Mouse (Mus musculus): ENCODE measurements around the gene Kansl1l. TPM values are rescaled to one million over a fixed set of nuclear protein-coding genes. Genes with fewer than 3 reads are reported as not detected.
A peak's percentile ranks its signal among the peaks of the same experiment; 100 is the strongest.

Kansl1l gene
- 12.5 and 15.2 TPM in 2 replicates for polyA plus RNA-seq (2015; fragmentation: Nextera tagmentation; extraction: Ambion mirVana)

- ATAC-seq (ENCODE audit: low FRiP score, low read depth): peak; percentile 89
- WGBS: under 1% methylated on average over 51 of the region's 56 CpGs
Observed at GRCm38 (mm10) chr1:66817453-66817839, at the start of gene Kansl1l. Kansl1l (minus strand) TSS chr1:66817562.

DNA sequence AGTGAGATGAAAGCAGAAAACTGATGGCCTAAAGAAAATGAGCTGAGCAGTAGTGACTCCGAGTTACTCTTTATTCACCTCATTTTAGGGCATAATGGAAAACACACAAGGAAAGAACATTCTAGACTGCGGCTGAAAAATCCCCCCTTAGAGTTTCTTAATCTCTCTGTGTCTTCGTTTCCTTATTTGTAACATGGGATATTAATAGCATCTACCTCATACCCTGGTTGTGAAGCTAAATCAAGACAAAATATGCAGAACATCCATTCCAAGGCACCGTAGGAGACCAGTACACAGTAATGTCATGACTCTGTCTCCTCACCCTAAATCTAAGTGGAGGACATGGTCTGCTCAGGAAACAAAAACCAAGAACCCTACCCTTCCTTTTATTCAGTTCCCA, 48.3 kb upstream of the Kansl1l start:
- Histone ChIP-seq H3K27ac (replicated peaks) (no peak overlapping the region), H3K4me3 (no peak overlapping the region), H3K36me3 (no peaks in the 10 kb centered on the region), H3K9me3 (no peaks in the 10 kb centered on the region), H3K9ac (no peak overlapping the region), H3K4me1 (replicated peaks) (peaks cover 12% of the 10 kb centered on the region), H3K4me2 (no peak overlapping the region), H3K27me3 (no peaks in the 10 kb centered on the region)
- 90% methylated on average over 4 of the region's 4 CpGs for WGBS
- ATAC-seq (ENCODE audit: low FRiP score, low read depth): no peak

More at GRCm38 (mm10) chr1:66817453-66817839, at the start of gene Kansl1l:
- peaks cover 23% of the 10 kb centered on the region for H3K4me1 ChIP-seq (replicated peaks)
- H3K9me3 ChIP-seq: no peaks in the 10 kb centered on the region
- H3K27ac ChIP-seq (replicated peaks): peak within 1 kb of the TSS; percentile 99
- no peaks in the 10 kb centered on the region for H3K27me3 ChIP-seq
- H3K4me2 ChIP-seq: peak within 1 kb of the TSS; percentile 70
- H3K36me3 ChIP-seq: no peaks in the 10 kb centered on the region
- peak within 1 kb of the TSS; percentile 95 for H3K9ac ChIP-seq
- H3K4me3 ChIP-seq: peak within 1 kb of the TSS; percentile 63

- peak overlapping the region; percentile 54 for H3K4me3 ChIP-seq
- no peaks in the 10 kb centered on the region for H3K36me3 ChIP-seq
- ATAC-seq (ENCODE audit: low FRiP score, low read depth): no peak
- peaks cover 12% of the 10 kb centered on the region for H3K4me1 ChIP-seq (replicated peaks)
- no peaks in the 10 kb centered on the region for H3K27me3 ChIP-seq
- H3K27ac ChIP-seq (replicated peaks): no peak overlapping the region
- WGBS: 15% methylated on average over 9 of the region's 9 CpGs
- H3K9ac ChIP-seq: no peak overlapping the region
- H3K9me3 ChIP-seq: no peaks in the 10 kb centered on the region
- H3K4me2 ChIP-seq: peak overlapping the region; percentile 62
Observed at GRCm38 (mm10) chr1:66863741-66864495, 46.6 kb upstream of the Kansl1l start.

DNA sequence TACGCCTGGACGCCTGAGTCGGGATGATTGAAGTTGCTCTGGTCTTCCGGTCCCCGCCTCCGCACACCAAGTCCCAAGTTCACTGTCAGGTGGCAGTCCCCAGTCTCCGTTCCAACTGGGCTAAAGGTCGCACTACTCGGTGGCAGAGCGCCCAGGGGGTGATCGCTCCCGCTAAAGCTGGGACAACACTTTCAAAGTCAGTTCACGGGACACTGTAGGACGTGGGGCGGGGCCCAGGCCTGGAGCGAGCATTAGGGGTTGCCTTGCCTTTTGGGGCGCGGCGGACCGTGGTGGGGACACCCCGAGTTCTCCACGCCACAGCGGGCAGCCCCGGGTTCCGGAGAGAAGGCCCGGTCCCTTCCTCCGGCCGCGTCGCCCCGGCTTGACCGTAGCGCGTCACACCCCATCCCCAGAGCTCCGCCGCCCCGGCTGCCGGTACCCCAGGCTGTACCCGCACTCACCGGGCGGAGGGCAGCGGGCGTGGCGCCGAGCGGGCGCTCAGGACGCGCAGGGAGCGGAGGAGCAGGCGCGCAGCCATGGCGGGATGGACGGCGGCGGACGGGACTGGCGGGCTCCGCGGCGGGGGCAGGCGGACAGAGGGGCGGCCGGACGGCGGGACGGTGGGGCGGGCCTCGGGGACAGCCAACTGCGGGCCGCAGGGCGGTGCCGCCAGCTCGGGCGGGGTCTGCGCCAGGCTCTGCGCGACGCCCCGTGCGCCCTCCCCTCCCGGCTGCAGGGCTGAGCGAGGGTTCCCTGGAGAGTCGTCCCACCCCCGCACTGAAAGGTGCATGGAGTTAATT, 45.5 kb upstream of the Kansl1l start, which contains the start of gene Acadl:
TSS of gene Acadl (minus strand) at position 566 of the 800 bp plus-strand sequence.
- Histone ChIP-seq H3K27ac (replicated peaks) (peak within 1 kb of the TSS; percentile 61), H3K9me3 (no peaks in the 10 kb centered on the region), H3K9ac (peak within 1 kb of the TSS; percentile 56), H3K36me3 (no peaks in the 10 kb centered on the region), H3K4me2 (peak within 1 kb of the TSS; percentile 62), H3K4me1 (replicated peaks) (peaks cover 12% of the 10 kb centered on the region), H3K27me3 (no peaks in the 10 kb centered on the region), H3K4me3 (peak within 1 kb of the TSS; percentile 54)
- ATAC-seq (ENCODE audit: low FRiP score, low read depth): peak; percentile 89
- under 1% methylated on average over 65 of the region's 85 CpGs for WGBS

GRCm38 (mm10) chr1:66861764-66862672, 44.7 kb upstream of the Kansl1l start:
- peak; percentile 44; the same call in 1 of the 2 replicates for ATAC-seq (ENCODE audit: low FRiP score, low read depth)
- Histone ChIP-seq H3K4me1 (replicated peaks) (peaks cover 12% of the 10 kb centered on the region), H3K36me3 (no peaks in the 10 kb centered on the region), H3K9me3 (no peaks in the 10 kb centered on the region), H3K9ac (no peak overlapping the region), H3K4me3 (peak overlapping the region; percentile 54), H3K4me2 (peak overlapping the region; percentile 62), H3K27me3 (no peaks in the 10 kb centered on the region), H3K27ac (replicated peaks) (peak overlapping the region; percentile 61; the same call in 1 of the 2 replicates)
- 16% methylated on average over 14 of the region's 14 CpGs for WGBS

DNA sequence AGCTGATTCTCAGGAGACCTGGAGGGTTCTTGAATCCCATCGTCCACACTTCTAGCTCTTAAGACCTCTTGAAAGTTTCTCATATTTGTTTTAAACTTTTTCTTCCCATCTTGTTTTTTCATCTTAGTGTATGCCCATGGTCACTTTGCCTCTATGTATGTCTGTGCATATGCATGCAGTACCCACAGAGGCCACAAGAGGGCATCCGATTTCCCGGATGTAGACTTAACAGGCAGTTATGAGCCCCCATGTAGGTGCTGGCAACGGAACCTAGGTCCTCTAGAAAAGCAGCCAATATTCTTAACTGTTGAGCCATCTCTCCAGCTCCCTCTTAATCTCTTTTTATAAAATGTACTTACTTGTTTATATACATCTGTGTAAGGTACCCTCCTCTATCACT, 30.1 kb upstream of the Kansl1l start:
- H3K4me3 ChIP-seq: no peak overlapping the region
- no peaks in the 10 kb centered on the region for H3K4me1 ChIP-seq (replicated peaks)
- peaks cover 11% of the 10 kb centered on the region for H3K36me3 ChIP-seq
- no peak overlapping the region for H3K4me2 ChIP-seq
- no peak for ATAC-seq (ENCODE audit: low FRiP score, low read depth)
- no peak overlapping the region for H3K27ac ChIP-seq (replicated peaks)
- WGBS: 92% methylated on average over 4 of the region's 4 CpGs
- no peak overlapping the region for H3K9ac ChIP-seq
- no peaks in the 10 kb centered on the region for H3K27me3 ChIP-seq
- H3K9me3 ChIP-seq: no peaks in the 10 kb centered on the region

- Histone ChIP-seq H3K4me3 (no peak overlapping the region), H3K4me2 (no peak overlapping the region), H3K9me3 (no peaks in the 10 kb centered on the region), H3K9ac (no peak overlapping the region), H3K27me3 (no peaks in the 10 kb centered on the region), H3K4me1 (replicated peaks) (no peaks in the 10 kb centered on the region), H3K36me3 (peaks cover 11% of the 10 kb centered on the region), H3K27ac (replicated peaks) (no peak overlapping the region)
- 96% methylated on average over 5 of the region's 5 CpGs for WGBS
- no peak for ATAC-seq (ENCODE audit: low FRiP score, low read depth)
Observed at GRCm38 (mm10) chr1:66845690-66846318, 28.4 kb upstream of the Kansl1l start.

DNA sequence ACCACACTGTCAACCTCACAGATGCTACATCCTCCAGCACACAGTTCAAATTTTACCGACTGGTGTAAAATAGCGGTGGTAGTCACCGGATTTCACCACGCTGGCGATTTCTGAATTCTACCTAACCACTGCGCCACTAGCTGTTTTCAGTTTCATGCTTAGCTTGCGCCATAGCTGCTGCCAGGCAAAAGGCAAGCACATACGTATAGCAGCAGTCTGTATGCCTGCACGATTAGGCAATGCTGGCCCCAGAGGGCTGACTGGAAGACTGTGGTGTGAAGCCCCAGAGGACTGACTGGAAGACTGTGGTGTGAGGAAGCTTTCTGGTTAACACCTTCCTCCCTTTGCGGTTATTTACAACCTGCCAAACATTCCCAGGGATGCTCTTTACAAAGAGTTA, 24.6 kb upstream of the Kansl1l start:
- Histone ChIP-seq H3K27ac (replicated peaks) (no peak overlapping the region), H3K27me3 (no peaks in the 10 kb centered on the region), H3K9me3 (no peaks in the 10 kb centered on the region), H3K36me3 (no peaks in the 10 kb centered on the region), H3K4me3 (no peak overlapping the region), H3K4me1 (replicated peaks) (no peaks in the 10 kb centered on the region), H3K4me2 (no peak overlapping the region), H3K9ac (no peak overlapping the region)
- ATAC-seq (ENCODE audit: low FRiP score, low read depth): no peak
- 78% methylated on average over 10 of the region's 10 CpGs for WGBS

DNA sequence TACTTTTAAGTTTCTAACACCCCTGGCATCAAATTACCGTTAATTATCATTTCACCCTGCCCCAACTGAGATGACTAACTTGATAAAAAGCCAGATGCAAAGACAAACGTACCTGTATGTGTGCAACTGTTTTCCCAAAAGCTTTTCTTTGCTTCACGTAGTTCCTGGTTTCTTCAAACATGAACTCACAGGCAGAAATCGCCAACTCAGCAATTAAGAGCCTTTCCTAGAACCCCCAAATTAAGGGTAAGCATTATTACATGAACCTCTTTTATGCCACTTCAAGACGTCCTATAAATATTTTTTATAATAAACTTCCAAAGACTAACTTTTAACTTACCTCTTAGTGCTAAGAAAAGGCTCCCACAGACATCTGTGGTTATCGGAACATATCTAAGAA, 24.1 kb upstream of the Kansl1l start:
- no peaks in the 10 kb centered on the region for H3K27me3 ChIP-seq
- no peaks in the 10 kb centered on the region for H3K4me1 ChIP-seq (replicated peaks)
- WGBS: 92% methylated on average over 6 of the region's 6 CpGs
- no peak overlapping the region for H3K4me2 ChIP-seq
- no peak overlapping the region for H3K9ac ChIP-seq
- no peaks in the 10 kb centered on the region for H3K36me3 ChIP-seq
- ATAC-seq (ENCODE audit: low FRiP score, low read depth): no peak
- H3K27ac ChIP-seq (replicated peaks): no peak overlapping the region
- no peaks in the 10 kb centered on the region for H3K9me3 ChIP-seq
- H3K4me3 ChIP-seq: no peak overlapping the region

DNA sequence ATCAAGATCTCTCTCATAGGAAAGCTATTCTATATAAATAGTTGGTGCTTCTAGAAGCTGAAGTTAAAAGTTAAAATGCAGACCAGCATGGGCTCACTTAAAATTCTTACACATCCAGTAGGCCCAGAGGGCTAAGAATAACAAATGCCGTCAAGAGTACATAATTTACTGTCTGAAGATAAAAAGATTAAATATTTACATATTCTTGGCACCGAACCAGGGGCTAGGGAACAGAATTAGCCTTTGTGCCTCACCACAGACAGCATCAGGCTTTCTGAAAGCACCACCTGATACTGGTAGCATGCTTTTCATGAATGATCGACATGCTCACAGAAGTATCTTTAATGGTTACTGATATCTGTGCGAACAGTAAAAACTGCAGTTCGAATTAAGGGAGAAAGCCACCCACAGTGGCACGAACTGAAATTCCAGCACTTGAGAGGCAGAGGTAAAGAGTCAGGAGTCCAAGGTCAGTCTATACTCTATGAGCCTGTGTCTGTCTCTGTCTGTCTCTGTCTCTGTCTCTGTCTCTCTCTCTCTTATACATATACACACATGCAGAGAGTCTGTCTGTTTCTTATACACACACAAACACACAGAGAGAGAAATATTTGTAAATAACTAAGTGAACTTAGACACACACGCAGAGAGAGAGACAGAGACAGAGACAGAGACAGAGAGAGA, 22.5 kb upstream of the Kansl1l start:
- Histone ChIP-seq H3K4me3 (no peak overlapping the region), H3K9me3 (no peaks in the 10 kb centered on the region), H3K9ac (no peak overlapping the region), H3K27ac (replicated peaks) (no peak overlapping the region), H3K27me3 (no peaks in the 10 kb centered on the region), H3K4me1 (replicated peaks) (no peaks in the 10 kb centered on the region), H3K36me3 (no peaks in the 10 kb centered on the region), H3K4me2 (no peak overlapping the region)
- no peak for ATAC-seq (ENCODE audit: low FRiP score, low read depth)
- 78% methylated on average over 7 of the region's 7 CpGs for WGBS

GRCm38 (mm10) chr1:66839135-66839534, 21.8 kb upstream of the Kansl1l start:
- no peak for ATAC-seq (ENCODE audit: low FRiP score, low read depth)
- Histone ChIP-seq H3K27ac (replicated peaks) (no peak overlapping the region), H3K4me1 (replicated peaks) (no peaks in the 10 kb centered on the region), H3K27me3 (no peaks in the 10 kb centered on the region), H3K4me2 (no peak overlapping the region), H3K36me3 (no peaks in the 10 kb centered on the region), H3K4me3 (no peak overlapping the region), H3K9me3 (no peaks in the 10 kb centered on the region), H3K9ac (no peak overlapping the region)
- 88% methylated on average over 1 of the region's 1 CpGs for WGBS
